Mouse (Mus musculus) liver, embryonic 15.5 days (tissue): Measurements from ENCODE around the gene Ppara. TPM values are rescaled to one million over a fixed set of nuclear protein-coding genes. Genes with fewer than 3 reads are reported as not detected.
A peak's percentile ranks its signal among the peaks of the same experiment; 100 is the strongest.

Experiments
- ATAC-seq: fragments of 200-750 bp; cut with Nextera tagmentation; 2 replicates; pipeline ENCODE4 v1.8.0; 2017; ENCODE audit warnings: moderate number of reproducible peaks, mild to moderate bottlenecking, moderate library complexity; ENCODE audit not compliant: insufficient read depth
- H3K27ac ChIP-seq: fragments of 300-500 bp; sonication (generic); replicated peaks from 2 replicates; pipeline ENCODE4 v1.5.1; 2015; ENCODE audit warnings: mild to moderate bottlenecking, inconsistent platforms
- H3K27me3 ChIP-seq: fragments of 300-500 bp; sonication (generic); 2 replicates; pipeline ENCODE4 v1.6.1; 2015; ENCODE audit warnings: mild to moderate bottlenecking, inconsistent platforms
- H3K36me3 ChIP-seq: fragments of 300-500 bp; sonication (generic); replicated peaks from 2 replicates; pipeline ENCODE4 v1.6.1; 2015; ENCODE audit warnings: moderate library complexity, mild to moderate bottlenecking, inconsistent platforms
- H3K4me1 ChIP-seq: fragments of 300-500 bp; sonication (generic); replicated peaks from 2 replicates; pipeline ENCODE4 v1.6.1; 2015; ENCODE audit warnings: inconsistent platforms
- H3K4me2 ChIP-seq: fragments of 300-500 bp; sonication (generic); 2 replicates; pipeline ENCODE4 v1.6.1; 2015; ENCODE audit warnings: moderate library complexity, mild to moderate bottlenecking, inconsistent platforms
- H3K4me3 ChIP-seq: fragments of 300-500 bp; sonication (generic); replicated peaks from 2 replicates; pipeline ENCODE4 v1.5.1; 2015; ENCODE audit warnings: mild to moderate bottlenecking, inconsistent platforms
- H3K9ac ChIP-seq: fragments of 300-500 bp; sonication (generic); 2 replicates; pipeline ENCODE4 v1.6.1; 2015; ENCODE audit warnings: moderate library complexity, mild to moderate bottlenecking, inconsistent platforms
- H3K9me3 ChIP-seq: fragments of 300-500 bp; sonication (generic); replicated peaks from 2 replicates; pipeline ENCODE4 v1.6.1; 2016; ENCODE audit warnings: inconsistent platforms
- WGBS: fragments of 180-500 bp; shearing (Covaris S2); methylation state at CpG from one replicate; pipeline ENCODE4 v1.1.7; 2015; ENCODE audit warnings: mixed read lengths; ENCODE audit not compliant: insufficient replicate concordance; 5-methylcytosine and 5-hydroxymethylcytosine counted together
- polyA plus RNA-seq: library from polyadenylated mRNA; unstranded; fragments of >200 nt; fragmentation: Nextera tagmentation; extraction: Ambion mirVana; gene quantifications from 2 replicates; pipeline ENCODE4 v1.2.1, GENCODE M21; 2015

Ppara gene
- polyA plus RNA-seq, 1 experiment from 2014 or later, result 23.7 TPM

- Histone ChIP-seq H3K4me2 (no peak overlapping the region), H3K9ac (no peak overlapping the region), H3K27ac (no peak overlapping the region; the same call in 1 of the 2 replicates), H3K4me1 (peaks cover 34% of the 10 kb centered on the region), H3K36me3 (no peaks in the 10 kb centered on the region), H3K9me3 (no peaks in the 10 kb centered on the region), H3K4me3 (no peak overlapping the region), H3K27me3 (peaks cover 11% of the 10 kb centered on the region)
- ATAC-seq, result no peak
- 53% methylated on average over 4 of the region's 4 CpGs for WGBS
These were observed 93.3 kb downstream of the Ppara start for GRCm38 (mm10) chr15:85828071-85828470.

GRCm38 (mm10) chr15:85829470-85829869 is 94.7 kb downstream of the Ppara start:
- Histone ChIP-seq H3K9ac (no peak overlapping the region), H3K4me1 (peaks cover 36% of the 10 kb centered on the region), H3K36me3 (no peaks in the 10 kb centered on the region), H3K27me3 (no peaks in the 10 kb centered on the region), H3K4me2 (no peak overlapping the region), H3K4me3 (no peak overlapping the region), H3K9me3 (no peaks in the 10 kb centered on the region), H3K27ac (peak overlapping the region; percentile 53)
- no peak for ATAC-seq
- WGBS, result 62% methylated on average over 5 of the region's 5 CpGs

GRCm38 (mm10) chr15:85831954-85832590 is 97.3 kb downstream of the Ppara start, which contains the start of gene Ttc38:
Gene Ttc38 (plus strand): TSS chr15:85832306.
- 1% methylated on average over 27 of the region's 27 CpGs for WGBS
- Histone ChIP-seq H3K9me3 (no peaks in the 10 kb centered on the region), H3K4me2 (peak within 1 kb of the TSS; percentile 77), H3K27ac (peak within 1 kb of the TSS; percentile 74), H3K4me1 (peaks cover 27% of the 10 kb centered on the region), H3K9ac (peak within 1 kb of the TSS; percentile 67), H3K36me3 (no peaks in the 10 kb centered on the region), H3K27me3 (no peaks in the 10 kb centered on the region), H3K4me3 (peak within 1 kb of the TSS; percentile 67)
- peak; percentile 85 for ATAC-seq

- H3K36me3 ChIP-seq, result no peaks in the 10 kb centered on the region
- H3K4me3 ChIP-seq, result peak overlapping the region; percentile 67
- peak overlapping the region; percentile 77 for H3K4me2 ChIP-seq
- H3K9ac ChIP-seq, result peak overlapping the region; percentile 67
- no peaks in the 10 kb centered on the region for H3K9me3 ChIP-seq
- no peaks in the 10 kb centered on the region for H3K27me3 ChIP-seq
- H3K4me1 ChIP-seq, result peaks cover 22% of the 10 kb centered on the region
- no peak for ATAC-seq
- WGBS, result 38% methylated on average over 8 of the region's 8 CpGs
- H3K27ac ChIP-seq, result peak overlapping the region; percentile 74
These were observed 97.8 kb downstream of the Ppara start for GRCm38 (mm10) chr15:85832599-85832998.

GRCm38 (mm10) chr15:85835335-85835734 is 100.6 kb downstream of the Ppara start:
- no peaks in the 10 kb centered on the region for H3K36me3 ChIP-seq
- no peaks in the 10 kb centered on the region for H3K9me3 ChIP-seq
- no peaks in the 10 kb centered on the region for H3K27me3 ChIP-seq
- H3K4me1 ChIP-seq, result peaks cover 20% of the 10 kb centered on the region
- H3K4me3 ChIP-seq, result no peak overlapping the region
- no peak overlapping the region for H3K9ac ChIP-seq
- no peak overlapping the region for H3K27ac ChIP-seq
- H3K4me2 ChIP-seq, result no peak overlapping the region
- ATAC-seq, result no peak
- 49% methylated on average over 3 of the region's 3 CpGs for WGBS

- no peaks in the 10 kb centered on the region for H3K27me3 ChIP-seq
- 51% methylated on average over 5 of the region's 5 CpGs for WGBS
- H3K4me3 ChIP-seq, result no peak overlapping the region
- H3K36me3 ChIP-seq, result no peaks in the 10 kb centered on the region
- peaks cover 29% of the 10 kb centered on the region for H3K4me1 ChIP-seq
- H3K9ac ChIP-seq, result no peak overlapping the region
- H3K4me2 ChIP-seq, result no peak overlapping the region
- no peak for ATAC-seq
- no peaks in the 10 kb centered on the region for H3K9me3 ChIP-seq
- no peak overlapping the region for H3K27ac ChIP-seq
These were observed 102.1 kb downstream of the Ppara start for GRCm38 (mm10) chr15:85836887-85837286.

- H3K4me1 ChIP-seq, result peaks cover 22% of the 10 kb centered on the region
- no peak overlapping the region for H3K4me3 ChIP-seq
- WGBS, result 38% methylated on average over 6 of the region's 6 CpGs
- H3K9me3 ChIP-seq, result no peaks in the 10 kb centered on the region
- no peak overlapping the region for H3K4me2 ChIP-seq
- H3K27ac ChIP-seq, result no peak overlapping the region
- no peak overlapping the region for H3K9ac ChIP-seq
- H3K36me3 ChIP-seq, result 0 out of 2 replicates have a peak, but pooled peaks cover 9% of the 10 kb centered on the region
- ATAC-seq, result no peak
- no peaks in the 10 kb centered on the region for H3K27me3 ChIP-seq
These were observed 106.2 kb downstream of the Ppara start for GRCm38 (mm10) chr15:85840983-85841382.

- Histone ChIP-seq H3K4me3 (no peak overlapping the region), H3K27me3 (no peaks in the 10 kb centered on the region), H3K9me3 (no peaks in the 10 kb centered on the region), H3K4me2 (no peak overlapping the region), H3K4me1 (peaks cover 22% of the 10 kb centered on the region), H3K27ac (no peak overlapping the region), H3K9ac (no peak overlapping the region), H3K36me3 (0 out of 2 replicates have a peak, but pooled peaks cover 15% of the 10 kb centered on the region)
- 44% methylated on average over 5 of the region's 5 CpGs for WGBS
- peak; percentile 43 for ATAC-seq
These were observed 107.1 kb downstream of the Ppara start for GRCm38 (mm10) chr15:85841796-85842360.

- H3K36me3 ChIP-seq, result 0 out of 2 replicates have a peak, but pooled peaks cover 15% of the 10 kb centered on the region
- H3K4me2 ChIP-seq, result no peak overlapping the region
- H3K27ac ChIP-seq, result no peak overlapping the region
- H3K9me3 ChIP-seq, result no peaks in the 10 kb centered on the region
- no peaks in the 10 kb centered on the region for H3K27me3 ChIP-seq
- H3K9ac ChIP-seq, result no peak overlapping the region
- peaks cover 22% of the 10 kb centered on the region for H3K4me1 ChIP-seq
- H3K4me3 ChIP-seq, result no peak overlapping the region
- ATAC-seq, result no peak
These were observed 110.3 kb downstream of the Ppara start for GRCm38 (mm10) chr15:85845071-85845470.

GRCm38 (mm10) chr15:85851656-85852392 is 117.0 kb downstream of the Ppara start:
- H3K4me3 ChIP-seq, result no peak overlapping the region
- no peak overlapping the region for H3K4me2 ChIP-seq
- no peak overlapping the region for H3K9ac ChIP-seq
- no peak for ATAC-seq
- H3K27me3 ChIP-seq, result no peaks in the 10 kb centered on the region
- H3K36me3 ChIP-seq, result no peaks in the 10 kb centered on the region
- H3K4me1 ChIP-seq, result peaks cover 4% of the 10 kb centered on the region; the same call in 1 of the 2 replicates
- no peaks in the 10 kb centered on the region for H3K9me3 ChIP-seq
- H3K27ac ChIP-seq, result no peak overlapping the region
- WGBS, result 68% methylated on average over 12 of the region's 12 CpGs
